Mouse (Mus musculus): Measurements from ENCODE around the gene Gm3250.

DNA sequence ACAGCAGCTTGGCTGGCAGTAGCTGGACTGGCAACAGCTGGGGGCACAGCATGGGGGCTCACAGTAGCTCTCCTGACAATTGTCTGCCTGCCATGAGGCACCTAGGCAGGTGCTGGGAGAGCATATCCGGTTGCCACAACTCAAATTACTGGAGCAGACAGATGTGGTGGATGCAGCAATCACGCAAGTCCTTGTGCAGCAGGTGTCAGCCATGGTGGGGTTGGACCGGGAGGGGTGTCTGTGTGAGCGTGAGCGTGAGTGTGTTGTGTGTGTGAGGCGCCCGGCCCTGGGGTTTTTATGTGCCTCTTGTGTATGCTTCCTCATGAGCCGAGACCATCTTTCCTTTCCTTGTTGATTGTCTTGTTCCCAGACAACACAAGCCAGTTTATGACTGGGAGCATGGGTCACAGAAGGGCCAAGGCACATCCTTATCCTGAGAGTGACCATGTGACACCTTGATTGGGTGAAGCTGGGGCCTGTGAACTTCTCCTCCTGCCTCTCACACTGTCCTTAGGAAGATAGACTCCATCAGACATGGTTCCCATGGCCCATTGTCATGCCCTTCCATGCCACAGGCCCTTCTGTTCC lies 16.7 kb upstream of the Gm3250 start, which contains the start of gene Gm19668:
- TF ChIP-seq CTCF (IDR thresholded peaks at IDR 0.05; ENCODE audit: low read depth, low read length) (no peak), POLR2A (IDR thresholded peaks at IDR 0.05; ENCODE audit: borderline replicate concordance, low read depth, low read length) (no peak)
